Mouse (Mus musculus) heart, adult 2 months (tissue): ENCODE measurements around the gene Tldc2.

Source experiments
- CTCF ChIP-seq: fragments of 200-600 bp; IDR thresholded peaks from 2 replicates; pipeline ENCODE4 v1.8.1; 2022; ENCODE audit warnings: antibody characterized with exemption, mild to moderate bottlenecking, moderate library complexity
- EP300 ChIP-seq: fragments of 200-500 bp; IDR thresholded peaks from 2 replicates; pipeline ENCODE4 v1.6.1; 2011; ENCODE audit warnings: low read depth, low read length, control low read depth; ENCODE audit not compliant: insufficient read depth
- POLR2A ChIP-seq: fragments of 200-500 bp; IDR thresholded peaks from 2 replicates; pipeline ENCODE4 v1.6.1; 2011; ENCODE audit warnings: mild to moderate bottlenecking, low read depth, low read length, control low read depth; ENCODE audit not compliant: insufficient read depth

DNA sequence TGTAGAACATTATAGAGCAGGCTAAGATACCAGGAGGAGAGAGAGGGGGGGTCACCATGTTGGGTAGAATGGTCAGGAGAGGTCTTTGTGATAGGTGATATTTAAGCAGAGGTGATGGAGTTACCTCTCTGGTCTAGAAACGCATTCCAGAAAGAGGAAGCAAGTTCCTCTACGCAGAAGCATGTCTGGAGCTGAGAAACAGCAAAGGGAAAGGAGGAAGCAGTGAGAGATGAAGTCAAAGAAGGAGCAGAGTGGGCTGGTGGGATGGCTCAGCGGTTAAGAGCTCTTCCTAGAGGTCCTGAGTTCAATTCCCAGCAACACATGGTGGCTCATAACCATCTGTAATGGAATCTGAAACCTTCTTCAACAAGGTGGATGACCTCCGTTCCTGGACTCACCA, 55.1 kb downstream of the Tldc2 start:
- TF ChIP-seq POLR2A (no peak), CTCF (no peak), EP300 (no peak)
